Mouse (Mus musculus) liver, adult 2 months (tissue): Measurements from ENCODE around the gene Tspan31.

Experiments used
- CTCF ChIP-seq: fragments of 200-500 bp; IDR thresholded peaks from 2 replicates; pipeline ENCODE4 v1.5.1; 2011; ENCODE audit warnings: low read depth, low read length, control low read depth
- POLR2A ChIP-seq: fragments of 200-500 bp; IDR thresholded peaks from 2 replicates; pipeline ENCODE4 v1.6.1; 2011; ENCODE audit warnings: low read length, control low read depth; ENCODE audit not compliant: insufficient read depth; ENCODE audit errors: extremely low read depth

DNA sequence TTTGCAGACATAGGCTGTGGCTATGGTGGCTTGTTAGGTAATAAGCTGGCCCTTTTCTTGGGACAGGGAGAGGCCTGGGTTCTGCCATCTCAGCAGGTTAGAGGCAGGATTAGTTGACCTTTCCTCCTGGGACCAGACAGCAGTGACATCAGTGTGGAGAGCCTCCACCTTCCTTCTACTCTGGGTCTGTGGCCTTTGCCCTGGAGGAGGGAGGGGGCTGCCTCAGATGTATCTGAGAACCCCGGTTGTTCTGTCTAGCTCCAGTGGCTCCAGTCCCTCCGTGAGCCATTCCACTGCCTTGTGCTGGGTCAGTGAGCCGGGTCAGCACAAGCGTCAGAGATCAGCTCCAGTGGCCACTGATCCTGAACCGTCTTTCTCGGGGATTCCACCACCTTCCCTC lies 26.9 kb downstream of the Tspan31 start:
- no peak for TF ChIP-seq CTCF
- TF ChIP-seq POLR2A = no peak
